Mouse (Mus musculus) c-Kit-positive CD71-negative TER-119-negative erythroid progenitor cells, embryonic 14.5 days (primary cell): ENCODE measurements around the gene Phactr2.

Experiments used
- DNase-seq: peaks from one replicate; pipeline ENCODE4 v3.0.0-alpha.2; 2013; ENCODE audit warnings: low read depth

The Phactr2 gene

DNA sequence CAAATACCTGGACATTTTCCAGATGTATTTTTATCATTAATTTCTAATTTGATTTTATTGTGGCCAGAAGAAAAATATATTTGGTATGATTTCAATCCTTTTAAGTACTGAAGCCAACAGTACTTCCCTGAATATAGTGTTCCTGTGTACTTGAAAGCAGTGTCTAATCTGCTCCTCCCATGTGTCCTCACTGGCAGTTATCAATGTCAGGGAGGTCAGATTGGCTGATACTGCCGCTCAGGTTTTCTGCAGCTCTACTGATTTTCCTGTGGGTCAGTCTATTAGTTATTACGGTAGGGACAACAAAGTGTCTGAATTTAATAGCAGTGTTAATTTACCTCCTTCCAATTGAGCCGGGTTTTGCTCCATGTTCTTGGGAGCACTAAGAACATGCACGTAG is 312.2 kb downstream of the Phactr2 start:
- no peak for DNase-seq

DNA sequence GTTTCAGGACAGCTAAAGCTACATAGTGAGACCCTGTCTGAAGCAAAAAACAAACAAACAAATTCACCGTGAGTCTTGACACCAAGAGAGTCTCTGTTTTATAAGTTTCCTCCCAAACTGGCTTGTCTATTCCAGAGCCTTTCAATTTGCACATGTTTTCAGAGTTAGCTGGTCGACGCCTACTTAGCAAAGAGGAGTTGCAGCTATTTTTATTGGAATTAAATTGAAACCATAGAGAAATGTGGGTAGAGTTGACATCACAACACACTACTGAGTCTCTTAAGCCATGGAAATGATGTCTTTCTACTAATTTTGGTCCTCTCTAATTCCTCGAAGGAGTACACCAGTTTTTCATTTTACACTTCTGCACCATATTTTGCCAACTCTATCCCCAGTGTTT is 313.3 kb downstream of the Phactr2 start:
- no peak for DNase-seq
